In the genomic region with DNA sequence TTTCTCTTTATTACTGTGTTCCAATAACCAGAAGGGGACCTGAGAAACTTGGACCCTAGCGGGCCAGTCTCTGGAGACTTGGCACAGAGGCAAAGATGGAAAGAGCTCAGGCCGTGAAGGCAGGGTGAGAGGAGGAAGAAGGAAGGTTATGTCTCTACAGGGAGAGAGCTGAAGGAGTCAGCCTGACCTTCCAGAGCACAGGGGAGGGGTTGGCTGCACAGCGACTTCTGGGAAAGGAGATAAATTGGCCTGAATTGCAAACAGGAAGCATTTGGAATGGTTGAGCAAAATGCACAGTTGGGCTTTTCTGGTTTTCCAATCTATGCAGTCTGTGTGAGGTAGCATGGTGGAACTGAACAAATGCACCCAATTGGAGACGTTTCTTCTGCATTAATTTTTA, we compare ENCODE assay signal across 14 mouse cellular contexts. TPM values are rescaled to one million over a fixed set of nuclear protein-coding genes. Genes with fewer than 3 reads are reported as not detected.
DNase-seq lines count a peak whose midpoint lies in the region; ATAC-seq and TF ChIP-seq lines count a peak whose summit lies in the region.
"Had no signal": no experiment of that assay in that cellular context is flagged by ENCODE, and none has a peak within 500 bp of the region (broad histone marks: within the 10 kb centered on the region; RNA-seq: fewer than 3 reads in every experiment).

No protein-coding gene starts in this region.

- H3K27me3 ChIP-seq in limb, embryonic 11.5 days (ENCODE audit: control insufficient read depth, insufficient read depth, low read length): no peaks in the 10 kb centered on the region
- H3K27me3 ChIP-seq: embryonic facial prominence, embryonic 12.5 days; lung, embryonic 15.5 days had no signal

- no peak for ATAC-seq in limb, embryonic 11.5 days (ENCODE audit: insufficient number of reproducible peaks, low FRiP score, low TSS enrichment, low read depth)
- ATAC-seq: CD4-positive, CD25-positive, alpha-beta regulatory T cell, adult 4 months; hindbrain, embryonic 16.5 days had no signal

- H3K4me2 ChIP-seq in limb, embryonic 11.5 days (ENCODE audit: low read depth, severe bottlenecking): no peak overlapping the region
- H3K4me2 ChIP-seq: embryonic facial prominence, embryonic 12.5 days; lung, embryonic 15.5 days had no signal

- DNase-seq in gastrocnemius, adult 2 months: no peak
- no peak for DNase-seq in gastrocnemius, adult 8-10 months (ENCODE audit: low spot score in 2 of 2)
- DNase-seq in ovary, adult 18-20 months (ENCODE audit: low spot score): peak; percentile 74
- no peak for DNase-seq in ovary, postnatal 10 days (ENCODE audit: low spot score)
- peak; percentile 41 for DNase-seq in limb, embryonic 11.5 days (ENCODE audit: low spot score)
- no peak for DNase-seq in cerebellum, adult 18-20 months
- no peak for DNase-seq in cerebellum, postnatal 25 days
- DNase-seq in frontal cortex, postnatal 36 days (ENCODE audit: low spot score in 2 of 2): no peak
- DNase-seq: cerebellum, adult 11 months; layer of hippocampus, adult 9-11 months had no signal

- H3K27ac ChIP-seq in gastrocnemius, adult 2 months: peak overlapping the region; percentile 78
- H3K27ac ChIP-seq in limb, embryonic 11.5 days (replicated peaks; ENCODE audit: low read depth, low read length): peak overlapping the region; percentile 52; the same call in 1 of the 2 replicates
- H3K27ac ChIP-seq: embryonic facial prominence, embryonic 12.5 days; lung, embryonic 15.5 days had no signal

- 37% methylated on average over 4 of the region's 4 CpGs for WGBS in limb, embryonic 11.5 days

- H3K4me3 ChIP-seq in gastrocnemius, adult 2 months: no peak overlapping the region
- no peak overlapping the region for H3K4me3 ChIP-seq in limb, embryonic 11.5 days (ENCODE audit: low read depth, low read length)
- H3K4me3 ChIP-seq: embryonic facial prominence, embryonic 12.5 days; lung, embryonic 15.5 days had no signal

- TF ChIP-seq CTCF in gastrocnemius, adult 2 months (IDR thresholded peaks at IDR 0.05): no peak

- H3K9ac ChIP-seq in limb, embryonic 11.5 days (ENCODE audit: low read length): no peak overlapping the region
- H3K9ac ChIP-seq: embryonic facial prominence, embryonic 12.5 days; lung, embryonic 15.5 days had no signal

- peaks cover 6% of the 10 kb centered on the region; the same call in 1 of the 2 replicates for H3K4me1 ChIP-seq in limb, embryonic 11.5 days (ENCODE audit: control insufficient read depth, insufficient read depth, low read length)

- H3K9me3 ChIP-seq in limb, embryonic 11.5 days (ENCODE audit: control insufficient read depth, low read length): no peaks in the 10 kb centered on the region
- H3K9me3 ChIP-seq: embryonic facial prominence, embryonic 12.5 days; lung, embryonic 15.5 days had no signal

- no peaks in the 10 kb centered on the region for H3K36me3 ChIP-seq in limb, embryonic 11.5 days (ENCODE audit: control insufficient read depth, insufficient read depth, low read length)
- H3K36me3 ChIP-seq: embryonic facial prominence, embryonic 12.5 days; lung, embryonic 15.5 days had no signal

- intact Hi-C loops in gastrocnemius, adult 2 months (cut with DNase I): loop anchor here (10.0 kb wide), 1 partner anchor 282 kb away; no protein-coding TSS in a partner anchor

RNA-seq across cellular contexts. Expression of gene Wipi1, which starts 5.0 kb away (rescaled TPM):
- 10 to 100 TPM; 53.0 to 60.8 TPM for total RNA-seq in gastrocnemius, adult 2 months (2021)
- total RNA-seq in gastrocnemius, adult 8-10 months (2022): 10 to 100 TPM; 47.2 to 68.4 (median 59.2) TPM
- polyA plus RNA-seq in limb, embryonic 11.5 days (2014; fragmentation: Nextera tagmentation; extraction: Ambion mirVana): 23.3 and 27.7 TPM in 2 replicates
- polyA plus RNA-seq: CD4-positive, CD25-positive, alpha-beta regulatory T cell, adult 4 months had no signal

RNA-seq across cellular contexts. Expression of gene Prkar1a, which starts 32.4 kb away (rescaled TPM):
- 100 to 1,000 TPM in 1 of 2 experiments, 10 to 100 TPM in 1; 98.9 to 117 TPM for total RNA-seq in gastrocnemius, adult 2 months (2021)
- total RNA-seq in gastrocnemius, adult 8-10 months (2022): 100 to 1,000 TPM in 2 of 4 experiments, 10 to 100 TPM in 2; 98.3 to 106 (median 101) TPM
- polyA plus RNA-seq in limb, embryonic 11.5 days (2014; fragmentation: Nextera tagmentation; extraction: Ambion mirVana): 384 and 394 TPM in 2 replicates

Comparison
In these comparisons a context has a peak if more than half of its experiments do, and no peak if none do; other contexts are left out.
1. DNase-seq: peak in ovary, adult 18-20 months (single experiment) and limb, embryonic 11.5 days (single experiment); none in gastrocnemius, adult 2 months (single experiment), gastrocnemius, adult 8-10 months (0 of 2), ovary, postnatal 10 days (single experiment), cerebellum, adult 18-20 months (0 of 2), cerebellum, postnatal 25 days (0 of 2) and frontal cortex, postnatal 36 days (0 of 2).